Mouse (Mus musculus): ENCODE results near the gene Foxred2. TPM values are rescaled to one million over a fixed set of nuclear protein-coding genes. Genes with fewer than 3 reads are reported as not detected.

Foxred2 gene
- polyA plus RNA-seq, 1 experiment from 2014 or later = 11.8 TPM

GRCm38 (mm10) chr15:77969940-77970469 lies 13.5 kb upstream of the Foxred2 start:
- H3K4me2 ChIP-seq = peak overlapping the region; percentile 88
- peak overlapping the region; percentile 92 for H3K9ac ChIP-seq
- H3K4me3 ChIP-seq = peak overlapping the region; percentile 76
- peaks cover 27% of the 10 kb centered on the region for H3K36me3 ChIP-seq (replicated peaks)
- no peaks in the 10 kb centered on the region for H3K27me3 ChIP-seq (replicated peaks)
- H3K9me3 ChIP-seq = no peaks in the 10 kb centered on the region
- peak; percentile 24 for ATAC-seq (replicated peaks)
- peak overlapping the region; percentile 99 for H3K27ac ChIP-seq
- WGBS = 2% methylated on average over 15 of the region's 15 CpGs
- peaks cover 20% of the 10 kb centered on the region for H3K4me1 ChIP-seq

GRCm38 (mm10) chr15:77965117-77965528 lies 8.6 kb upstream of the Foxred2 start:
- Histone ChIP-seq H3K9ac (no peak overlapping the region), H3K36me3 (replicated peaks) (peaks cover 73% of the 10 kb centered on the region), H3K27me3 (replicated peaks) (no peaks in the 10 kb centered on the region), H3K27ac (no peak overlapping the region), H3K4me2 (no peak overlapping the region), H3K4me3 (no peak overlapping the region), H3K4me1 (peaks cover 12% of the 10 kb centered on the region), H3K9me3 (no peaks in the 10 kb centered on the region)
- ATAC-seq (replicated peaks) = no peak
- WGBS = 83% methylated on average over 9 of the region's 9 CpGs

GRCm38 (mm10) chr15:77962447-77962846 lies 5.9 kb upstream of the Foxred2 start:
- Histone ChIP-seq H3K27ac (no peak overlapping the region), H3K36me3 (replicated peaks) (peaks cover 81% of the 10 kb centered on the region), H3K4me1 (no peaks in the 10 kb centered on the region; the same call in 1 of the 2 replicates), H3K27me3 (replicated peaks) (no peaks in the 10 kb centered on the region), H3K4me2 (no peak overlapping the region), H3K9ac (no peak overlapping the region), H3K4me3 (no peak overlapping the region), H3K9me3 (no peaks in the 10 kb centered on the region)
- 96% methylated on average over 5 of the region's 5 CpGs for WGBS
- ATAC-seq (replicated peaks) = no peak

- ATAC-seq (replicated peaks) = no peak
- peaks cover 6% of the 10 kb centered on the region for H3K4me1 ChIP-seq
- WGBS = 95% methylated on average over 6 of the region's 6 CpGs
- H3K27ac ChIP-seq = no peak overlapping the region
- H3K9ac ChIP-seq = no peak overlapping the region
- H3K36me3 ChIP-seq (replicated peaks) = peaks cover 68% of the 10 kb centered on the region
- no peak overlapping the region for H3K4me3 ChIP-seq
- no peak overlapping the region for H3K4me2 ChIP-seq
- H3K27me3 ChIP-seq (replicated peaks) = no peaks in the 10 kb centered on the region
- no peaks in the 10 kb centered on the region for H3K9me3 ChIP-seq
Observed at GRCm38 (mm10) chr15:77960693-77961092, 4.2 kb upstream of the Foxred2 start.

DNA sequence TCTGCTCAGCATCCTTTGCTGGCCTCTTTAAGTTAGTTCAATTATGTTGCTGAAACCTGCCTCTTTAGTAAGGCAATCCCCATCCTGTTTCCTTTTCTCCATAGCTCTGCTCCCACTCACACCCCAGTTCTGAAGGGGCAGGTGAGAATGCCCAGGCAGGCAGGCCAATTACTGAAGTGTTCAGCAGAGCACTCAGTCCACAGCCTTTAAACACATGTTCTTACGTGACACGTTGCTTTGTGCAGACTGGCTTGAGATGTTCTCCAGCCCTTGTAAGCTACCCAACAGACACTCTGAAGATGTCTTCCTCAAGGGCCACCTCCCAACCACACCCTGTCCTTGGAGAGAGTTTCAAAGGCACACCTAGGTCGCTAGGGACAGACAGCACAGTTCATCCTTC lies 1.5 kb upstream of the Foxred2 start:
- Histone ChIP-seq H3K4me1 (peaks cover 27% of the 10 kb centered on the region), H3K9me3 (no peaks in the 10 kb centered on the region), H3K4me2 (no peak overlapping the region), H3K27me3 (replicated peaks) (no peaks in the 10 kb centered on the region), H3K36me3 (replicated peaks) (peaks cover 43% of the 10 kb centered on the region), H3K9ac (no peak overlapping the region), H3K27ac (no peak overlapping the region), H3K4me3 (no peak overlapping the region)
- WGBS = 67% methylated on average over 3 of the region's 3 CpGs
- ATAC-seq (replicated peaks) = no peak

DNA sequence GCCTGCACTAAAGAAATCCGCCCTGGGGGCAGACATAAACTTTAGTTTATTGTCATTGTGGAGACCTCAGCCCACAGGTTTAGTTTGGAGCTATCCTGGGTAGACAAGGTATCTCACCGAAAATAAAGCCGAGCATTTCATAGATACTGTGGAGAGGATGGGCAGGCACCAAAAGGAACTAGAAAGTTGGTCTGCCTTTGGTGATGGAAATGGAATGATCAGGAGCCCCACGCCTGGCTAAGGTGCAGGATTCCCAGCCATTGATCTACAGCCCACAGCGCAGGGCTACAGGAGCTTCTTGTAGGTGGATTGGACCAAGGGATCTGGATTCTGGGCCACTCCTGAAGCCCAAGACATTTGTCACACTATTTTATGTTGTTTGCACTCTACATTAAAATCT lies 1.1 kb upstream of the Foxred2 start:
- peaks cover 27% of the 10 kb centered on the region for H3K4me1 ChIP-seq
- no peak overlapping the region for H3K4me2 ChIP-seq
- 45% methylated on average over 5 of the region's 5 CpGs for WGBS
- H3K9me3 ChIP-seq = no peaks in the 10 kb centered on the region
- peaks cover 41% of the 10 kb centered on the region for H3K36me3 ChIP-seq (replicated peaks)
- no peaks in the 10 kb centered on the region for H3K27me3 ChIP-seq (replicated peaks)
- H3K9ac ChIP-seq = no peak overlapping the region
- no peak overlapping the region for H3K27ac ChIP-seq
- ATAC-seq (replicated peaks) = no peak
- no peak overlapping the region for H3K4me3 ChIP-seq

DNA sequence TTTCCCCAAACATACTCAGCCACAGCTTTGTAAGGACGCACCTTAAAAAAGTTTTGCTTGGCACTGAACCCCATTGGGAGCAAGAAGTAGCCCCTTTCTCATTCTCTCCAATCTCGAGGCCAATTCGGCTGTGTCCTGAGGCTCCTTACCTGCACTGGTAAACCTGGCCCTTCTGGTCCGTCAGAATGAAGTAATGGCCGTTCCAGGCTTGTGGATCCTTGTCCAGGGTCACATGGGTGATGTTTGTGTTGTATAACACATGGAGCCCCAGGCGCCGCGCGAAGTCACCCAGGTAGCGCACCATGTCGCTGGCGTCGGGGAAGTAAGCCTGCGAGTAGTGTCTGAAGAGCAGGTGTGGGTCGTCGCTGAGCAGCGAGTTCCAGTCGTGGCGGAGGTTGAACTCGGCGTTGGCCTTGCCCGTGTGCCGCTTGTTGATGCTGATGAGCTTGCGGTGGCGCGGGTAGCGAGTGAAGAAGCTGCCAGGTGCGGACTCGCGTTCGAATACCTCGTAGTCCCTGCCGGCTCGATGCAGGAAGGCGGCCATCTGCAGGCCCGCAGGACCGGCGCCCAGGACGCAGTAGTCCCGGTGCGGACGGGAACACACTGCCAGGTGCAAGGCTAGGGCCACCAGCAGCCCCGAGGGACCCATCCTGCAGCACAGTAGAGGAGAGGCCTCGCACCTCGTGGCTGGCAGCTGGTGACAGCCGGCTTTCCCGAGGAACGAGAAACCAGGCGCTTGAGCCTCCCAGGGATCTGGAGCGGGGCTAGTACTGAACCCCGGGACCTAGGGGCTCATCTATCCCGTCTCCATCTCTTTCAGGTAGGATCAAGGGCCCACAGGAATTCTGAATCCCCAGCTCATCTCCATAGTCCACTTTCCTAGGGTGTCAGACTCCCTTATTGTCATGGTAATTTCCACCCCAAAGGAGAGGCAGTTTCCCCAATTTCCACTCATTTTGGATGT lies 800 bp downstream of the Foxred2 start:
- peak; percentile 70 for ATAC-seq (replicated peaks)
- Histone ChIP-seq H3K36me3 (replicated peaks) (peaks cover 29% of the 10 kb centered on the region), H3K4me3 (peak overlapping the region; percentile 45), H3K4me1 (peaks cover 27% of the 10 kb centered on the region), H3K4me2 (peak overlapping the region; percentile 73), H3K27me3 (replicated peaks) (no peaks in the 10 kb centered on the region), H3K27ac (peak overlapping the region; percentile 68), H3K9me3 (no peaks in the 10 kb centered on the region), H3K9ac (peak overlapping the region; percentile 52)
- 8% methylated on average over 52 of the region's 52 CpGs for WGBS

- Histone ChIP-seq H3K36me3 (replicated peaks) (peaks cover 20% of the 10 kb centered on the region), H3K4me2 (peak overlapping the region; percentile 23), H3K9me3 (no peaks in the 10 kb centered on the region), H3K27me3 (replicated peaks) (no peaks in the 10 kb centered on the region), H3K4me1 (peaks cover 27% of the 10 kb centered on the region), H3K4me3 (no peak overlapping the region), H3K27ac (no peak overlapping the region), H3K9ac (no peak overlapping the region)
- no peak for ATAC-seq (replicated peaks)
- WGBS = 90% methylated on average over 2 of the region's 2 CpGs
Observed at GRCm38 (mm10) chr15:77954362-77954761, 2.2 kb downstream of the Foxred2 start.

GRCm38 (mm10) chr15:77952921-77953320 lies 3.6 kb downstream of the Foxred2 start:
- H3K36me3 ChIP-seq (replicated peaks) = 0 out of 2 replicates have a peak, but pooled peaks cover 15% of the 10 kb centered on the region
- H3K9me3 ChIP-seq = no peaks in the 10 kb centered on the region
- no peak overlapping the region for H3K4me2 ChIP-seq
- peaks cover 27% of the 10 kb centered on the region for H3K4me1 ChIP-seq
- no peak overlapping the region for H3K4me3 ChIP-seq
- 88% methylated on average over 3 of the region's 3 CpGs for WGBS
- no peak overlapping the region for H3K9ac ChIP-seq
- ATAC-seq (replicated peaks) = no peak
- no peak overlapping the region for H3K27ac ChIP-seq
- no peaks in the 10 kb centered on the region for H3K27me3 ChIP-seq (replicated peaks)

- ATAC-seq (replicated peaks) = no peak
- Histone ChIP-seq H3K4me1 (peaks cover 7% of the 10 kb centered on the region), H3K9me3 (no peaks in the 10 kb centered on the region), H3K4me2 (no peak overlapping the region), H3K4me3 (no peak overlapping the region), H3K27ac (no peak overlapping the region), H3K9ac (no peak overlapping the region), H3K27me3 (replicated peaks) (no peaks in the 10 kb centered on the region), H3K36me3 (replicated peaks) (peaks cover 35% of the 10 kb centered on the region; the same call in 1 of the 2 replicates)
- 91% methylated on average over 7 of the region's 7 CpGs for WGBS
Observed at GRCm38 (mm10) chr15:77949061-77949460, 7.5 kb downstream of the Foxred2 start.

DNA sequence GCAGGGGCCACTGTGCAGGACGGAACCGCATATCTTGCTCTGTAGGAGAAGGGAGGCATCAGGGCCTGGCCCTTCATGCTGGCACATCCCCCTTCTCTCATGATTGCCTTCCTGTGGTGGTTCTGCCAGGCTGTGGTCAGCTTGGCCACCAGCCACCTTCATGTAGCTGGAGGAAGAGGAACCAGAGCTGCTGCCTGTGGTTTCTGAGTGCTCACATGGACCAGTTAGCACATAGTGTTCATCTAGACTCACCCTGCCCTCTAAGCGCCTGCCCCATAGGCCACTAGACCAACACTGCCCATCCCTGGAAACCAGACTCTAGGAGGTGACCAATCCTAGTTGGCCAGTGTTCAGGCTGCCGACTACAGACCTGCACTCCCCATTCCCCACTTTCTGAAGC lies 10.8 kb downstream of the Foxred2 start:
- H3K36me3 ChIP-seq (replicated peaks) = peaks cover 37% of the 10 kb centered on the region
- H3K4me3 ChIP-seq = no peak overlapping the region
- no peaks in the 10 kb centered on the region for H3K27me3 ChIP-seq (replicated peaks)
- no peak overlapping the region for H3K27ac ChIP-seq
- H3K4me1 ChIP-seq = no peaks in the 10 kb centered on the region
- 88% methylated on average over 4 of the region's 4 CpGs for WGBS
- H3K9me3 ChIP-seq = no peaks in the 10 kb centered on the region
- H3K9ac ChIP-seq = no peak overlapping the region
- H3K4me2 ChIP-seq = no peak overlapping the region
- no peak for ATAC-seq (replicated peaks)

GRCm38 (mm10) chr15:77941563-77941962 lies 15.0 kb downstream of the Foxred2 start:
- H3K27me3 ChIP-seq (replicated peaks) = no peaks in the 10 kb centered on the region
- no peaks in the 10 kb centered on the region for H3K9me3 ChIP-seq
- no peak overlapping the region for H3K9ac ChIP-seq
- H3K4me2 ChIP-seq = no peak overlapping the region
- no peak overlapping the region for H3K27ac ChIP-seq
- no peak overlapping the region for H3K4me3 ChIP-seq
- no peaks in the 10 kb centered on the region for H3K4me1 ChIP-seq
- 84% methylated on average over 3 of the region's 3 CpGs for WGBS
- H3K36me3 ChIP-seq (replicated peaks) = peaks cover 21% of the 10 kb centered on the region
- ATAC-seq (replicated peaks) = no peak

Measured in midbrain, embryonic 15.5 days (tissue).